Mouse (Mus musculus): ENCODE measurements at regions not wholly inside any gene's neighbourhood (a gene's known extent, or its start where the extent isn't known, plus 50 kb on each side); places are given as distances from the start of the nearest gene placed in this dataset.

DNA sequence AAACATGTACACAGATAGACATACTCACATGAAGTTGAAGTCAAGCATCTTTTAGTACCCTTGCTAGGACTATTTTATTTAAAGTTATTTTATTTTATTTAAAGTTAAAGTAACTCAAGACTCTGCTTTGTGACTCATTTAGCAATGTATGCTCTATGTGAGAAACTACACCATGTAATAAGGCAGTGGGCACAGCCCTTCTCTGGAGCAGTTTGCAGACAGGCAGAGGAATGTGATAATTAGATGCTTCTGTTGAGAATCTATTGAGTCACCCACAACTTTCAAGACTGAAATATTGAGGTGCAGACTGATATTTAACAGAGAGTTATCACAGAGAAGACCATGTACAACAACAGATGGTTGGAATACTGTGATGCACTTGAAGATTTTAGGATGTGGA, 825.2 kb upstream of the Cntn5 start:
- DNase-seq (ENCODE audit: low spot score in 2 of 2), result peak in 1 of 2 experiments; percentile 0

DNA sequence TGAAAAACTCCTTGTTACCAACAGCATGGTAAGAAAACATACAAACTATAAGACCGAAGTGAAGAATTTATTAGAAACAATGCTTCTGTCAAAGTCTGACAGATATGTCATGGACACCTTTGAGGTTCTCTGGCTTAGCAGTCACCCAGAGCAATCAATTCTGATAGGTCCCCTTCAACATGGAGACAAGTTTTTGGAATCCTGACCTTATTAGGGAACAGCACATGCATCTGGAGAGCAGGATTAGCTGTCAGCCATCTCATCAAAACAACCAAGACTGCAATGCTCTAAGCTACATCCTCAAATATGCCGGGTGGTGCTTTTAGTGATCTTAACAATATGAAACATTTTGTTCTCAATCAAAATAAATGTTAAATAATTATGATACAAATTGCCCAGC, 817.2 kb upstream of the Cntn5 start:
- DNase-seq (ENCODE audit: low spot score in 2 of 2), result no peak

DNA sequence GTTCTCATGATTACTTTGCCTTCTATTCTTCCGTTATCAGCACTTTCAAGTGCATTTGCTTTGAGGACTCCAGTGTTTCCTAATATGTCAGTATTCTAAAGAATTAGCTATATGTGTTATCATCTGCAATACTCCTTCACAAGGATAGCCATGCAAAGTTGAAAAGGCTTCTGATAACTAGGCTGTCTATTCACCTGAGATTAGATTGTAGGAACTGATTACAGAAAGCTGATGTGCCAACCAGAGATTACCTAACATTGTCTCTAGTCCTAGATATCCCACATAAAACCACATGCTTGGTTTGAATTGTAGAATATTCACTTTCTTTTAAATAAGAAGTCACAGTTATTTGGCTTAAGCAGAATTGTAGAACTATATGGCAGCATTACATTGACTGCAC, 800.1 kb upstream of the Cntn5 start:
- no peak for DNase-seq (ENCODE audit: low spot score in 2 of 2)

DNA sequence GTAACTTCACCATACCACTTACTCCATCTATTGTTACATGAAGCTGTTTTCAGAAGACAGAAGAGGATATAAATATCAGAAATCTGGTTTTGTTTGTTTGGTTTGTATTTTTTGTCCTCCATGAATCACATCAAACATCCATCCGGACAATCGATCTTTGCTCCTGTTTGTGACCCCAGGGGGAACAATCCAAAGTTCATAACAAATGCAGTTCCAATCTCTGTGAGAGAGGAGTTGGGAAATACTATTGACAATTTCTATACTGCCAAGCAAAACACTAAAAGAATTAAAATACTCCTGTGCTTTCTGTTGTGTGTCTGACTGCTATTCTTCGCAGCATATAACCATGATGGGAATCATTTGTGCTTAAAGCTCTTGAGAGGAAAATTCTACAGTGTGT, 798.6 kb upstream of the Cntn5 start:
- DNase-seq (ENCODE audit: low spot score in 2 of 2), result no peak

DNA sequence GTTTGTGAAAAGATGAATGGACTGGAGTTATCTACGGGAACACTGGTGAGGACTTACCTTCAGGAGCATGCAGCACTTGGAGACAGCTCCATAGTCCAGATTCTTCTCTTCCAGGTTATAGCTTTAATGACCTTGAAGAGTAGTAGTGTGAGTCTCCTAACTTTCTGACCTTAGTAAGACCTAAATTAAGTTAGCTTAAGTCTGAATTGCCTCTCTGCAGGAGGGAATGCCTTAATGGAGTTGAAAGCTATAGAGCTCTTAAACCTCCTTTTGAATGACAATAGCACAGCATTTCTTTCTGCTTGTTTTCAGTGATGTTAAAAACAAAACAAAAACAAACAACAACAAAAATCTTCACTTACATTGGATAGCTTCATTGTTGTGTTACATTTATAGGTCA, 788.9 kb upstream of the Cntn5 start:
- DNase-seq (ENCODE audit: low spot score in 2 of 2), result no peak

DNA sequence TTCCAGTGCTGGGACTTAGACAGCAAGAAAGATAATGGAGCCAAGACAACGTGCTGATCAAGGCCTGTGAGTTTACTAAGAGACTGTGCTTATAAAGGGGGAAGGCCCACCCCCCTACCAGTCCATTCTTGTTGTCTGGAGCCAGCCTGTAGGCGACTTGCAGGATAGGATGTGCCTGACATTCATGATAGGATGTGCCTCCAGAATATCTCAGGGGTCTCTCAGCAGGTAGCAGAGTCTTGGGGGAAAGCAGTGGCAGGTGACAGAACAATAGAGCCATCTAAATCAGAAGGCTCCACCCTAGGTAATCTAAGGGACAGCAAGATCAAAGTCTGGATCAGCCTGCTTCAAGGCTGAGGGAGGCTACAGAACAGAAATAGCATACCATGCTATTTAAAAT, 782.5 kb upstream of the Cntn5 start:
- DNase-seq (ENCODE audit: low spot score in 2 of 2), result no peak

DNA sequence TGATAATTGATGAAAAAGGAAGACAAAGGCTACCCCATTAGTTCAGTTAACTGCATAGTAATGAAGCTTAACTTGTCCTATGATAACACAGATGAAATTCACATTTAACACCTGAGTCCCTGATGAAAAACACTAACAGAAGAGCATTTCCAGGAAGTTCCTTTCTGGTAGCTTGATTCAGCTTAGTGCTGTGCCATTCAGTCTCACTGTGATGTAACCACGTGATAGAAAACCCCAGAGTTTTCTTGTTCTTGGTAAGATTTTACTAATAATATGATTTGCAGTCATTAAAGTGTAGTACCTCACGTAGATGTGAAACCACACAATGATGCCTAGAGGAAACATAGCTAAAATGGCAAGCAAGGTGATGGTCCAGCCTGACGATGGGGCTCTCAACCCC, 767.4 kb upstream of the Cntn5 start:
- DNase-seq (ENCODE audit: low spot score in 2 of 2), result no peak

DNA sequence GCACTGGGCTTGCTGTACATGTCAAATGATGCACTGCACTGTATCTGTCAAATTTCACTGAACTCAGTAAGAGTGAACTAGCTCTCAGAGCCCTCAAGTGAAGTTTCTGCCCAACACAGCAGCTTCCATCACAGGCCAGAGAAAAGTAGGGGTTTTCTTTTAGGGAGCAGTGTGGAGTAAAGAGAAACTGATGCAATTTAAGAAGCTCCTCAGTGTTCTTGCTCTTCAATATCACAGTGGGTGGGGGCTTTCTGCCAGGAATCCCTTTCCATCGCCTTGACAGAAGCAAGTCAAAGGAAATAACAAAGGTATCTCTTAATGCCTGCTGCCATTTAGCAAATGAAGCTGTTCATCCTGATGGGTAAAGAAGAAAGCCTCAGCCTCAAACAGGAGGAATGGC, 766.7 kb upstream of the Cntn5 start:
- no peak for DNase-seq (ENCODE audit: low spot score in 2 of 2)

DNA sequence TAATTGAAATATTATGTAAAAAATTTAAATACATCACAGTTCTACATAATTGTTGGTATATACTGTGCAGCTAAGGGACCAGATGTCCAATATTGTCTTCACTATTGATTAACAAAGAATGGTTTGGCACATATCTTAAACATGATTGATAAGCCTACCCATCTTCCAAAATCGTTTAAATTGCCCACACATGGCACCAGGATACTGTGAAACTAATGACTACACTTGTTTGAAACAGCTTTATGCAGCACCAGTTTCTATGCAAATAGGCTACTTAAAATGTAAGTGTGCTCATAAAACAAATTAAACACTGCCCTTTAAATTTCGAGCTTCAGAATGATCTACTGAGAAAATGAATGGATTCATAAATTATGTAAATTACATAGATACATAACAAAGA, 724.9 kb upstream of the Cntn5 start:
- DNase-seq (ENCODE audit: low spot score in 2 of 2), result peak in 1 of 2 experiments; percentile 8

DNA sequence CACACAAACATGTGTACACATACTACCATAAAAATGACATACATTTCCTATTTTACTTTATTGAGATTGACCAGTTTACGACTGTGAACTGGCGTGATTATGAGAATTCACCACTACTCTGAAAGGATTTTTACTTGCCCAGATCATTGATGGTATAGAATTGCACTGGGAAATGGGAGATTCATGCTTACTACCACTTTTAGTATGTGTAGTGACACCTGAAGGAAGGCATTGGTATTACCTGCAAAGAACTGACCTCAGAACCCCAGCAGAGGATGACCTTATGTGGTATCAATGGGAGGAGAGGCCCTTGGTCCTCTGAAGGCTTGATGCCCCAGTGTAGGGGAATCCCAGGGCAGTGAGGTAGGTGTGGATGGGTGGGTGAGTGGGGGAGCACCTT, 699.8 kb upstream of the Cntn5 start:
- no peak for DNase-seq (ENCODE audit: low spot score in 2 of 2)

DNA sequence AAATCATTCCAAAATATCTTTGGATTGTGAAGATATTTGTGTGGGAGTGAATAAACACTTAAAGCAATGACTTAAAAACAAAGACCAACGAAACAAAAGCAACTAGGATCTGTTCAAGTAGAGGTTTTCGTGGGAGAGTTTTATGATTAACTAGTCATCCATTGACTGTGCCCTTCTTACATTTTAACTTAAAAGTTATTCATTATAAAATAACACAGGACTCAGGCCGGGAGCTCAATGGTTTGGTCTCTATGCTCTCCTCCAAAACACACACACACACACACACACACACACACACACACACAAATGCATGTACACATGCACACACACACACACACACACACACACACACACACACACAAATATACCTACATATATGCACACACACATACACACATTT, 699.3 kb upstream of the Cntn5 start:
- DNase-seq (ENCODE audit: low spot score in 2 of 2), result no peak

DNA sequence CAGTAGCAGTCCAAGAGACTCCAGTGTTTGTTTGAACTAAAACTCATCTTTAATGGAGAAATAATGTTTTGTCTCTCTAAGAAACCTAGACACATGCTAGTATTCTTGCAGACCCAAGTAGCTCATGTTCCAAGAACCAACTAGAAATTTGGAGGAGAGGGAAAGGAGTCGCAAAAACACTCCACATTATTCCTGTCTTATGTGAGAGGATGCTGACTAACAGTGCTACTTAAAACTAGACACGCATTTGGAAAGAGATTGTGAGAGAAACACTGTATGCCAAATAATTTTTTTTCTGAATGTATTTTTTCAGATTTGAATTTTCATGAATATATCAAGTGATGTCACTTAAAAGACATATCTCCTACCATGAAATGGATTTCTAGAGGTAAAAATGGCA, 698.3 kb upstream of the Cntn5 start:
- DNase-seq (ENCODE audit: low spot score in 2 of 2), result no peak

DNA sequence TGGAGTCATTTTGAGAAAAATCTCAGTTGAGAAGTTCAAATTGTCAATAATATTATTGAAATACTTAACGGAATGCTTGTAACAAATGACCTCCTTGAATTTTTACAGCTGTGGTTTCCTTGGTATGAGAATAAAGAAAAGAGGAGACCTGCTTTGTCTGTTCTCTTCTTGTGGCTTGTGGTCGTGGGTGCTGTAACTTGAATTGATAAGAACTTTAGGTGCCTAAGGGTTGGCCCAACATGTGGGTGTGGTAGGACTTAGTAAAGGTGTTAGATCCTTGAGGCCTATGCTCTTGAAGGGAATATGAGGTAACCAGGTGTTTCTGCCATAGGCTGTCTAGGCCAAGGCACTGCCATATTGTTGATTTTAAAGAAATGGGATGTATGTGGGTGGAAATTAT, 674.4 kb upstream of the Cntn5 start:
- no peak for DNase-seq (ENCODE audit: low spot score in 2 of 2)

DNA sequence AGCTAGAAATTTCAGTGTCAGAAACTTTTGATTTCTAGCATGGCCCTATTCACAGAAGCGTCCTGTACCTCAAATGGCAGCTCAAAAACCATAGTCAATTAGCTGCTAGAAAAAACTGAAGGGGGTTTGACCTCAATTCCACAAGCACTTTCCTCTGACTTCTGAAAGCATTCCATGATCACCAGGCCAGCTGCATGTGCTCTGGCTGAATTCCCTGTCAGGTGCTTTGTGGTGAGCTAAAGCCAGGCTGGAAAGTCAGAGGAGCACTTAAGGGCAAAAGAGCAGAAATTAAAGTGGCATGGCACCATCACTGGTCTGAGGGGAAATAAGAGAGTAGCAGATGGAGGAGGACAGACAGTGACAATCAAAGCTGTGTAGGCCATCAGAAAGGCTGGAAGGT, 658.3 kb upstream of the Cntn5 start:
- no peak for DNase-seq (ENCODE audit: low spot score in 2 of 2)

DNA sequence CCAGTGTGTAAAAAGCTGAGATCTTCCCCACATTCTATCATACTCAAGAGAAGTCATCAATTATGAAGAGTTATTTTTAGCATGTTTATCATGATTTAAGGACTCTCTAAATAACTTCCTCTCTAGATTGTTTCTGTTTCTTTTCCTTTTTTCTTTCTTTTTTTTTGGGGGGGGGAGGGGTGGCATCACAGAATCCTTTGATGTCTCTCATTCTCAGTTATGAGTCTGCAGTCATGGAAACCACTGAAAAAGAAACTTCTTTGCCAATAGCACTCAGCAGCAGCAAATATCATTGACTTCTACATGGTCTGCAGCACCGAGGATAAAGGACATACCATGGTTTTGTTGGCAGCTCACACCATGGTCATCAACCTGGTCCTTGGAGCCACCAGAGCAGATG, 654.8 kb upstream of the Cntn5 start:
- DNase-seq (ENCODE audit: low spot score in 2 of 2), result no peak

DNA sequence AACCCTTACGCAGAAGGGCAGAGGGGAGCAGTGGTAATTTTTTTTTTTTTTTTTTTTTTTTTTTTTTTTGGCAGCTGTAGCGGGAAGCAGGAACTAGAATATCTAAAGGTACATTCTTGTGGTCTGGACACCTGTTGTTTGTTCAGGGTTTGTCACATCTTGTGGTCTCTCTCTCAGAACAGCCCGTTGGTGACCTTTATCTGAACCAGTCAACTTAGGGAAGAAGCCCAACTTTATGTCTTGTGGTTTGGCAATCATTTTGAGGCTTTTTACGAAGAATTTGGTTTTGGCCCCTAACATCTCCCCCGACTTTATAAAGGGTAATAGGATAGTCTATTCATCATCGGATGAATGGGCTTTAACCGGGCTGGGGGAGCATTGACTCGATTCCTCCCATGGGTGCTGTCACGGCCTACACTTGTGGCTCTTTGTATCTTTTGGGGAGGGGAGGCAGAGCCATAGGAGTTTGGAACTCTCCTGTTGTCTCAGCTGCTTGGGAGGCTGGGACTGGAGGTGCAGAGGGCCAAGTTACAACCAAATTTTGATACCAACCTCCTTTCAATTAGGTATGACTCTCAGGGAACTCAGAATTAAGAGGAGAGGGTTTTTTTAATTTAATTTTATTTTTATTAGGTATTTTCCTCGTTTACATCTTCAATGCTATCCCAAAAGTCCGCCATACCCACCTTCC, 609.4 kb upstream of the Cntn5 start:
- DNase-seq (ENCODE audit: low spot score in 2 of 2), result no peak
